Mouse (Mus musculus) ovary, adult 2 months (tissue): ENCODE measurements around the gene Megf6. TPM values are rescaled to one million over a fixed set of nuclear protein-coding genes. Genes with fewer than 3 reads are reported as not detected.

Experiments
- polyA plus RNA-seq: library from polyadenylated mRNA; depleted of rRNA; stranded (reverse); fragments of >200 nt; gene quantifications from 2 replicates; pipeline ENCODE4 v1.2.3, GENCODE M21; 2012; rRNA removed

Megf6 gene
- polyA plus RNA-seq: 25.5 and 31.1 TPM in 2 replicates

DNA sequence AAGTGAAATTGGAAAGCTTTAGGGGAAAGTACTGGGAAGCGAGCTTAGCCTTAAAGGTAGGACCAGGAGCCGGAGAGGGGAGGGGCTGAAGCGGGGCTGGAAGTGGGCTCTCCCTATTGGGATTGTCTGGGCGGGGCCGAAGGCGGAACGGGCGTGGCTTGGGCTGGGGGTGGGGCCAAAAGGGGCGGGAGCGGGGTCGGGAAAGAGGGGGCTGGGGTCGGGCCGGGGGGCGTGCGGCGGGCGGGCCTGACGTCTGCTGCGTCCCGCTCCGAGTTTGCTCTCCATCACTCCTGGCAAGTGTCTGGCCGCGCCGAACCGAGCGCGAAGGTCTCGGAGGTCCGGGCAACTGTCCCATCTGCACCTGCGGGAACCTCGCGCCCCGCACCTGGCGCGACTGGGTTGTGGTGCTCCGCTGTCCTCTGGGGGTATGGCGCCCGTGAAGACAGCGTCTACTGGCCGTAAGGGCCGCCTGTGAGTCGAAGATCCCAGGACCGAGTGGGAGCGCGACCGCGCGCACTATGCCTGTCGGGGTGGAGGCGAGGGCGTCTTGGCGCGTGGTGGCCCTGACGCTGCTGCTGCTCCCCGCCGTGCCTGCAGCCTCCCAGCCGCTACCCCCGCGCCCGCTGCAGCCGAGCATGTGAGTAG, at the start of gene Megf6:
Megf6 (plus strand) TSS at position 225 of the 645 bp plus-strand sequence.

DNA sequence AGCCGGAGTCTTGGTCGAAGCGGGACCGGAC, 30.5 kb upstream of the Megf6 start, which contains the start of gene Trp73:
Trp73 (minus strand) TSS at position 27 of the 31 bp plus-strand sequence.

DNA sequence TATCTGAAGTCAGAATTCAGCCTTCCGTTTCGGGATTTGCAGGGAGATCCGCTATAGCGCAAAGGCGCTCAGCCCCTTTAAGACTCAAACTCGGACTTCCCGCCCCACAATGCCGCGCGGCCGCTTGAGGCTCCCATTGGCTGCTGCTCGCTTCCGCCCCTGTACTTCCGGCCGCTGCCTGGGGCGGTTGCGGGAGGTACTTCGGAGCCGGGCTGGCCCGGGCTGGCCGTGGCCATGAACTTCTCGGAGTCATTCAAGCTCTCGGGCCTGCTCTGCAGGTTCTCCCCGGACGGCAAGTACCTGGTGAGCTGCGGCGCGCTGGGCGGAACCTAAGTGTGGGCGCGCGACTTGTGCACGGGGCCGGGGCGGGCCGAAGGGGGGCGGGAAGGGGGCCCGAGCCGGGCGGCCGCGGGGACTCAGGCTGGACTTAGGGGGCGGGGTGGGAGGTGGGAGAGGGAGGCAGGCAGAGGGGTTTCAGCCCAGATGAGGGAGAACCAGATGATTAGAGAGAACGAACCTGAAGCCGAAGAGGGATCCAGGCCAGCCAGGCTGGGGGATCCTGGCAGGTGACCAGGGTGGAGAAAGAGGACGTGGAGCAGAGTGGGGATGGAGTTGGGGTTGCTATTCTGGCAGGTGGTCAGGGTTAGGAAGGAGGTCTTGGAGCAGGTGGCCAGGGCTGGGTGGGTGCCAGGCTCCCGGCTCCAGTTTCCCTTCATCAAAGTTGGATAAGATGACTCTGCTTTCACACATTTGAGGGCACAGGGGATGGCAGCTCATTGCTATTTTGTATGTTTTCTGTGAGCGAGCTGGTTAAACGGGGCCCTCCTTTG, 28.1 kb upstream of the Megf6 start, which contains the start of gene Wrap73:
Wrap73 (plus strand) TSS at position 162 of the 830 bp plus-strand sequence.

DNA sequence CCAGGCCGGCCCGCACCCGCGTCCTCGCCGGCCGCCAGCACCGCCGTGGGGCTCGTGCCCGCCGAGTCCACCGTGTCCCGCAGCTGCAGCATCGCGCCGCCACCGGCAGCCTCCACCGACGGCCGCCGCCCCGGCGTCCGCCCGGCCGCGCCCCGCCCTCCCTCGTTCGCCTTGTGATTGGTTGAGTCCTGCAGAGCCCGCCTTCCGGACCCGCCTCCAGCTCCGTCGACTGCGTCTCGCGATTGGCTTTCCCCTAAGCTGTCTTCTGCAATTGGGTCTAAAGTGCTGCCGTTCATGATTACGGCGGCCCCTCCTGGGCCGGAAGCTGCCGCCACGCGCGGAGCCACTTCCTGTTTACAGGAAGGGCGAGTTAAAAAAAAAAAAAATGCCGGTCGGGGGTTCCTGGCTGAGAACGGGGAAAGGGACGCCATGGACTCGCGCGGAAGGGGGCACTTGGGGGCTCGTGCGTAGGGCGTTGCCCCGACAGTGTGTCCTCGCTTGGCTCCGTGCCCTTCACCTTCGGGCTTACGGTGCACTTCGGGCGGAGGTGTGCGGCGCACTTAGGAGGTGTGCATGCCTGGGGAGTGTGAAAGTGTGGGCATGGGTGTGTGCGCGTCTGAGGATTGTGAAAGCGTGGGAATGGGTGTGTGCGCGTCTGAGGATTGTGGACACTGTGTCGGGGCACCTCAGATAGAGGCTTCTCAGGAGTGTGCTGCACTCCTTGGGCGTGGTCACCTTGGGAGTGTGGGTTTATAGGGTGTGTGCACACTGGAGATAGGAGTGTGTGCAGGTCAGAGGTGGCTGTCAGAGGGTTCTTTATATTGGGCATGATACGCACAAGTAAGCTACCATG, 9.8 kb upstream of the Megf6 start, which contains the start of gene Tprgl:
Tprgl (minus strand) TSS at position 129 of the 853 bp plus-strand sequence.

DNA sequence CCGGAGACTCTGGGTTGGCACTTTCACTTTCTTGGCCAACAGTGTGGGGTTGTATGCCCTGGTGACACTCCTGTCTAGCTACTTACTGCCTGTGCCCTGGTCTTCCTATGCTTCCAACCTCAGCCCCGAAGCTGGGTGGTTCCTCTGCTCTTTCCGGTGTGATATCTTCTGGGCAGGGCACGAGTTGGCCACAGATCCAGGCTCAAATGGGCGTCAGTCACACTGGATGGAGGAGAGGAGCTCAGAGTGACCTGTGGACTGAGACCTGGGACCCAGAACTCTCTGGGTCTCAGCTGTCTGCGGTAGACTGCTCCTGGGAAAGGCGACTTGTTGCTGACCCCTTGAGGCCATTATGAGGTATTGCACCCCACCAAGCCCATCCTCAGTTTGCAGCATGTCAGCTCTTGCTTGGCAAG, 130.9 kb downstream of the Megf6 start, which contains the start of gene Arhgef16:
Arhgef16 (minus strand) TSS at position 211 of the 416 bp plus-strand sequence.

Other genes starting within 250 kb of the Megf6 start
- 58.1 and 69.9 TPM in 2 replicates for gene A430005L14Rik, start 213.5 kb upstream of the Megf6 start, polyA plus RNA-seq
- 22.0 and 23.0 TPM in 2 replicates for gene Dffb, start 195.6 kb upstream of the Megf6 start, polyA plus RNA-seq
- 18.8 and 19.7 TPM in 2 replicates for gene Cep104, start 195.5 kb upstream of the Megf6 start, polyA plus RNA-seq
- gene Lrrc47, start 159.0 kb upstream of the Megf6 start, polyA plus RNA-seq: 127 and 143 TPM in 2 replicates
- gene Smim1, start 144.5 kb upstream of the Megf6 start, polyA plus RNA-seq: 150 and 188 TPM in 2 replicates
- not detected in 2 replicates for gene Ccdc27, start 128.1 kb upstream of the Megf6 start, polyA plus RNA-seq
- gene Trp73, start 30.5 kb upstream of the Megf6 start, polyA plus RNA-seq: 9.7 and 9.9 TPM in 2 replicates
- gene Wrap73, start 28.4 kb upstream of the Megf6 start, polyA plus RNA-seq: 43.3 and 45.2 TPM in 2 replicates
- 247 and 337 TPM in 2 replicates for gene Tprgl, start 10.1 kb upstream of the Megf6 start, polyA plus RNA-seq
- gene Arhgef16, start 130.9 kb downstream of the Megf6 start, polyA plus RNA-seq: 8.7 and 9.5 TPM in 2 replicates
- gene B230104I21Rik, start 165.4 kb downstream of the Megf6 start, polyA plus RNA-seq: not detected in 2 replicates